Mouse (Mus musculus): ENCODE results near the gene Igsf8. TPM values are rescaled to one million over a fixed set of nuclear protein-coding genes. Genes with fewer than 3 reads are reported as not detected.
A peak's percentile ranks its signal among the peaks of the same experiment; 100 is the strongest.

Igsf8 gene
- polyA plus RNA-seq, 1 experiment from 2014 or later: 169 TPM

DNA sequence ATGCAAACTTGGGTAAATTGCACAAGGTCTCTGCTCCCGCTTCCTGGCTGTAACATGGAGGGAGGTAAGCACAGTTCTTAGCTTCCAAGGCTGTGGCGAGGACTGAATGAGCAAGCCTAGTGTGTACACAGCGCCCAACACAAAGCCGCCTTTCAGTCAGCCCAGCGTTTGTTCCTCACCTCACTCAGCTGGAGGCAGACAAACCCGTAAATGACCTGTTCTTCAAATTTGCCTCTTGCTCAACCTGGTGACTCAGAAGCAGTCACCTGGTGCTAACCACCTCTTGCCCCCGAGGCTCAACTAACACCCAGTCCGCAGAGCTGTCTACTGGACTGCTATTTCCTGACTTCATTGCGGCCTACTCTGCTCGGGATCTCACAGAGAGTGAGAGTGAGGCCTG, 46.5 kb downstream of the Igsf8 start:
- peak overlapping the region; percentile 30; the same call in 1 of the 2 replicates for H3K9ac ChIP-seq

DNA sequence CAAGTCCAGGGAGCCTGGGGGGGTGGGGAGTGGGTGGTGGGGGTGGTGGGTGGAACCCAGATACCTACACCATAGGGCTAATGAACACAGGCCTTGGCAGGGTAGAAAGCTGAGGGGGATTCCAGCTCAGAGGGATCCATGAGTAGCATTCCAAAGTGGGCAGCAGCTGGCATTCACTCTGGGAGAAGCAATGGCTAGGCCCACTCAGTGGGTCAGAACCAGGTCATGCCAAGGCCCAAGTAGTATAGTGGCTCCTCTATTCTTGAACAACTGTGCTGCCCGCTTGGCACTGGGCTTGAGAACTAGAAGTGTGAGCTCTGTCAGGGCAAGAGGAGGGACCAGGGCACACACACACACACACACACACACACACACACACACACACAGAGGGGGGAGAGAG, 47.0 kb downstream of the Igsf8 start:
- H3K36me3 ChIP-seq (ENCODE audit: poor library complexity, severe bottlenecking): no peaks in the 10 kb centered on the region
- H3K9ac ChIP-seq: no peak overlapping the region
- peak overlapping the region; percentile 61 for H3K27ac ChIP-seq
- H3K4me2 ChIP-seq: no peak overlapping the region
- no peak for ATAC-seq
- no peaks in the 10 kb centered on the region for H3K9me3 ChIP-seq (replicated peaks)
- H3K27me3 ChIP-seq: no peaks in the 10 kb centered on the region
- peaks cover 54% of the 10 kb centered on the region for H3K4me1 ChIP-seq
- no peak overlapping the region for H3K4me3 ChIP-seq
- 86% methylated on average over 1 of the region's 1 CpGs for WGBS

More for the DNA sequence above, 46.5 kb downstream of the Igsf8 start:
- 43% methylated on average over 10 of the region's 10 CpGs for WGBS
- peak overlapping the region; percentile 61 for H3K27ac ChIP-seq
- no peak for ATAC-seq
- H3K9me3 ChIP-seq (replicated peaks): no peaks in the 10 kb centered on the region
- H3K4me1 ChIP-seq: peaks cover 52% of the 10 kb centered on the region
- H3K36me3 ChIP-seq (ENCODE audit: poor library complexity, severe bottlenecking): no peaks in the 10 kb centered on the region
- H3K27me3 ChIP-seq: no peaks in the 10 kb centered on the region
- no peak overlapping the region for H3K4me2 ChIP-seq
- no peak overlapping the region for H3K4me3 ChIP-seq

DNA sequence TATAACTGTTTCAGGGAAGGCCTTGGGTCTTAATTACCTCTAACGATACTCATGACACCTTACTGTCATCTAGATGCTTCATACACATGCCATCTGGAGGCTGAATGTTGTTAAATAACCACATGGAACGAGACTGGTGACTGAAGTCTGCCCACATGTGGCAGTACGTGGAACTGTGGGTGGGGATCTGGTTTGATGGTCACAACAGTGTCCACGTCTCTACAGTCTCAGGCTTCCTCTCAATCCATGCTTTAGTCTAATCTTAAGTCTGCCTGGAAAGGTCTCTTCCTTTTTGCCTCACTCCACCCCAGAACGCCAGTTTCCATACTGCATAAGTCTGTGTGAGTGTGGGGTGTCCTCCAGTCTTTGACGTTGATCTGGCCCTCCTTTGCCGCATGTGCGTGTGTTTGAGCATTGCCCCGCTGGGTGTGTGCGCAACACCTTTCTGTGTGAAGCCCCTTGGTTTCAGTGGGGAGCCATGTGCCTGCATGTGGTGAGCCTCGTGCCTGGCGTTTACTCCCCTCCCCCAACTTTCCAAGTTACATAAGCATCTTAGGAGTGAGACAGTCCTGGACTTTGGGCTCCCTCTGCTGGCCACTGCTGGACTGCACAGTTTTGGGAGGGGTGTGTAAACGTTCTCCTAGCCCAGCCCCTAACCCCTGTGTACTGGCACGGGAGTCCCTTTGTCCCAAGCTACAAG, 48.4 kb downstream of the Igsf8 start:
- Histone ChIP-seq H3K4me1 (peaks cover 68% of the 10 kb centered on the region), H3K9ac (peak overlapping the region; percentile 53), H3K4me3 (peak overlapping the region; percentile 25), H3K4me2 (peak overlapping the region; percentile 58), H3K27ac (peak overlapping the region; percentile 82), H3K9me3 (replicated peaks) (no peaks in the 10 kb centered on the region), H3K27me3 (no peaks in the 10 kb centered on the region), H3K36me3 (ENCODE audit: poor library complexity, severe bottlenecking) (no peaks in the 10 kb centered on the region)
- WGBS: 2% methylated on average over 14 of the region's 14 CpGs
- peak; percentile 73 for ATAC-seq

DNA sequence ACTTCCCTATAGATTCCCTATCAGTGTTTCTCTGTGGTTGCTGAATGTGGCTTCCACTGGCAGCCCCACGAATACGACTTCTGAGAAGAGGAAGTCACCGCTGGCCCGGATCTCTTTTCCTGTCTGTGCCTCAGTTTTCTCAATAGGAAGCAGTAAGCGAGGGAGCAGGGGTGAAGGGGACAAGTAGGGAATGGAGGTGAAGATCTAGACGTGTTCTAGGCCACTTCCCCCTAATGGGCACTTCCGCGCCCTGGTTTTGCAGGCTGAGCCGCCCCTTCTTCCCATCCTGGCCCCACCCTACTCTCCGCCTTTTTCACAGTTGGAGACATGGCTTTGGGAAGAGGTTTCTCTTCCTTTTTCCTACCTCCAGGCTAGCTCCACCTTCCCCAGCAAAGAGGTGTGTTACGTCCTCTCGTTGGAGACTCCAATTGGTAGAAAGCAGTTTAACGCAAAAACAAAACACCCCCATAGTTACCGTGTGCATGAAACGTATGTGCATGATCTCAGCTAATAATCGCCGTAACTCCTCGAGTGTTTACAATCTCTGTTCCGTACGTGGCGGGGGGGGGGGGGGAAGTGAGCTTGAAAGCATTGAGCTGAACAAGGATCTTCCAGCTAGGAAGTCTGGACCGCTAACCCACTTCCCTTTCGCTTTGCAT, 49.9 kb downstream of the Igsf8 start:
- H3K9me3 ChIP-seq (replicated peaks): no peaks in the 10 kb centered on the region
- peak overlapping the region; percentile 83 for H3K4me2 ChIP-seq
- H3K9ac ChIP-seq: peak overlapping the region; percentile 87
- H3K27ac ChIP-seq: peak overlapping the region; percentile 94
- 11% methylated on average over 23 of the region's 23 CpGs for WGBS
- H3K27me3 ChIP-seq: no peaks in the 10 kb centered on the region
- H3K4me3 ChIP-seq: peak overlapping the region; percentile 68
- H3K4me1 ChIP-seq: peaks cover 84% of the 10 kb centered on the region
- no peak; the same call in 1 of the 2 replicates for ATAC-seq
- H3K36me3 ChIP-seq (ENCODE audit: poor library complexity, severe bottlenecking): peaks cover 8% of the 10 kb centered on the region

DNA sequence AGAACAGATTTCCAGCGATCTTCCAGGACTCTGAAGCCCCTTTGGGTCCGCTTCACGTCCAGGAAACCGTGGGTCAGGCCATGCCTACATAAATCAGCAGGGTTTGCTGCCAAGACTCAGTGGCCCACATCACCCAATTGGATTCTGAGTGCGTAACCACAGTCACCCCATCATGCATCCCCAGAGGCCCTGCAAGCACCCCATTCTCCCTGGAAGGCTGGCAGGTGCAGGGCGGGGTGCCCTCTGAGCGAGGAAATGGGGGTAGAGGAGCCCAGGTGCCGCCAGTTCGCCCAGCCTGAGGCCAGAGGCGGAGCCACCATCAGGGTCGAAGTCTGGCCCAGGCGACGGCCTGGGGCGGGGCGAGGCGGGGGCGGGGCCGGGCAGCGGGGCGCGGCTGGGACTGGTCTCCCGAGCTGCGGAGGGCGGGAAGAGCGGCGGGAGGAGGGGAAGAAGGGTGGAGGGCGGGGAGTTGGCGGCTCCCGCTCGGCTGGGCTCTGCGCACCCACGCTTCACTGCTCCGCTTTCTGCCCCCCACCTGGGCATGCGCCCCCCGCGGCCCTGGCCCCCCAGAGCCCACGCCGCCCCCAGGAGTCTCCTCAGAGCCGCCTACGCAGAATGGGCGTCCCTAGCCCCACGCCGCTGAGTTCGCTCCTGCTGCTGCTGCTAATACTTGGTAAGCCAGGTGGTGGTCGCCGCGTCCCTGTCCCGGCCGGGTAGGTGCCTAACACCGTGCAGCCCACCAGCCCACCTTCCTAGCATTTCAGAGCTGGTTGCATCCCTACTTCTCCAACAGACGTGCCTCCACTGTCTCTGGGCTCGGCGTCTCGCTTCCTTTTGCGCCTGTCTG, 50.7 kb downstream of the Igsf8 start:
- peak overlapping the region; percentile 87 for H3K9ac ChIP-seq
- under 1% methylated on average over 32 of the region's 55 CpGs for WGBS
- peak overlapping the region; percentile 68 for H3K4me3 ChIP-seq
- ATAC-seq: peak; percentile 65
- H3K27me3 ChIP-seq: no peaks in the 10 kb centered on the region
- H3K4me2 ChIP-seq: peak overlapping the region; percentile 83
- peak overlapping the region; percentile 94 for H3K27ac ChIP-seq
- H3K9me3 ChIP-seq (replicated peaks): no peaks in the 10 kb centered on the region
- H3K36me3 ChIP-seq (ENCODE audit: poor library complexity, severe bottlenecking): peaks cover 15% of the 10 kb centered on the region
- H3K4me1 ChIP-seq: peaks cover 88% of the 10 kb centered on the region

DNA sequence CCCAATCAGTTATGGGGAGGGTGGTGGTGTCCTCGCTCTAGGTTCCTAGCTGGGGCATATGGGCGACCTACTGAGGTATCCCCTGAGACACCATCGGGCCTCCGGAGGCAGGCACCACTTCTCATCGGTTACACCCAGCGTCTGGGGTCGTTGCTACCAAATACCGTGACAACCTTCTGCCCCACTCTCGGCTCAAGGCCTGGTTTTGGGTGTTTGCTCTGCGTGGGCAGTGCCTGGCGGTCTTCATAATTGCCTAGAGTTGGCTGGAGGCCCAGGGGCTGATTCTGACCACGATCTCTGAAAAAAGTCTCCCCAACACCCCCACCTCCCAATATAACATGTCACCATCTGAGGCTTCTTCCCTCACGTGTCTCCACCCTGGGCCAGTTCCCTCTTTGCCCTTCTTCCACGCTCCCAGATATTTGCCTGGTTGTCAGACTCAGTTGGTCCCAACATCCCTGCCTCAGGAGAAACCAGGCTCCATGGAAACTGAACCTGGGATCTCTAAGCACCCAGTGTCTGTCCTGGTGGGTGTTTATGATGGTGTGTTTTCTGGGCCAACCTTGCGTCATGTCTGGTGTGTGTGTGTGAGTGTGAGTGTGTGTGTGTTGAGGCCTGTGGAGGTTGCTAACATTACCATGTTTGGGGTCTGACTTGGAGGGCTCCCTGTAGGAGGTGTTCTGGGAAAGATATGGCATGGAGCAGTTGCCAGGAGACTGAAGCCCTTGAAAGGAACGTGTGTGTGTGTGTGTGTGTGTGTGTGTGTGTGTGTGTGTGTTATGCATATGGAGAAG, 51.5 kb downstream of the Igsf8 start:
- Histone ChIP-seq H3K27me3 (no peaks in the 10 kb centered on the region), H3K4me3 (peak overlapping the region; percentile 68), H3K4me2 (peak overlapping the region; percentile 83), H3K27ac (peak overlapping the region; percentile 94), H3K4me1 (peaks cover 91% of the 10 kb centered on the region), H3K9me3 (replicated peaks) (no peaks in the 10 kb centered on the region), H3K36me3 (ENCODE audit: poor library complexity, severe bottlenecking) (peaks cover 23% of the 10 kb centered on the region), H3K9ac (peak overlapping the region; percentile 87)
- no peak for ATAC-seq
- WGBS: 7% methylated on average over 16 of the region's 16 CpGs

DNA sequence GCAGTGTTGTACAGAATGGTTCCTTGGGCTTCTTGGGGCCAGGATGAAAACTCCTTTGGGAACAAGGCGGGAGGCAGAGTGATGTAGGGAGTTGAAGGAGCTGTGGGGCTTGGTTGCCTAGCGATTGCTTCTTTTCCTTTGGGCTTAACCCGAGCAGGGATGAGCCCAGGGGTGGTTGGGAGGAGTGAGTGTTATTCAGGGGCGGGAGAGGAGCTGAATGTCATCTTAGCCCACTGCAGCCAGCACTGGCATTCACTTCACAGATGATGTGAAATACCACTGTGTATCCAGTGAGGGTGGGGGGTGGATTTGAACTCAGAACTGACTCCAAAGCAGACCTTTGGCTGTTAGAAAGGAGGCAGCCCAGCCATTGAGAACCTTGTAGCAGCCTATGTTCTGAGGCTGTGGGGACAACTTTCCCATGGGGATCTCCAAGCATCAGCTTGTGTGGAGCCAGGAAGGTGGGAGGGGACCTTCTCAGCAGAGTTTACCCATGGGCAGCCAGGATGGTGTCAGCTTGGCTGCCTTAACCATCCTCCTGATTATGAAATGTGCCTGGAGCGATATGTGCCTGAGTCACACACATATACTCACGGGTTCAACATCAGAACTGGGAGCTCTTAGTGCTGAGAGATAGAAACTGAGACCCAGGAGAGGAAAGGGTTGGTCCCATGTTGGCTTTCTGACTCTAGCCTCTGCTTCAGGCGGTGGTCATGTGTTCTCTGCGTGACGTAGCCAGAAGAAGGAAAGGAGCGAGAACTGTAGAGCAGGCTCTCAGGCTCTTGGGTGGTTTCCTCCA, 52.4 kb downstream of the Igsf8 start:
- Histone ChIP-seq H3K4me2 (peak overlapping the region; percentile 83), H3K9me3 (replicated peaks) (no peaks in the 10 kb centered on the region), H3K4me1 (peaks cover 93% of the 10 kb centered on the region), H3K4me3 (peak overlapping the region; percentile 68), H3K27ac (peak overlapping the region; percentile 94), H3K36me3 (ENCODE audit: poor library complexity, severe bottlenecking) (peaks cover 32% of the 10 kb centered on the region), H3K9ac (peak overlapping the region; percentile 87), H3K27me3 (no peaks in the 10 kb centered on the region)
- ATAC-seq: no peak
- 57% methylated on average over 10 of the region's 10 CpGs for WGBS

DNA sequence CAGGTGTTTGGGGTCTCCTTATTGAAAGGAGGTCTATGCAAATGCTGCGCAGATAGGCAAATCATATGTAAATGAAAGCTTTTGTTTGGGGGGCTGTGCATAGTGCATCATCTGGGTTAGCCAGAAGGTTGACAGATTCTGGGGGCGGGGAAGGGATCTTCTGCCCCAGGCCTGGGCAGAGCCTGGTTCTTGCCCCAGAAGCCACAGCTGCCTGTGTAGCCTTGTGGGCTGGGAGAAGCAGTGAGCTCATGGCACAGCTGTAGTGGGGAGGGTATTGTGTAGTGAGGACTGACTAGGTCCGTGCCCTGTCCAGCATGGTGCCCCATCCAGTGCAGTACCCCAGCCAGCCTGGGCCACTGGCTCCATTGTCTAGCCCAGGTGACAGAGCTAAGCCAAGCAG, 53.5 kb downstream of the Igsf8 start:
- Histone ChIP-seq H3K4me1 (peaks cover 94% of the 10 kb centered on the region), H3K36me3 (ENCODE audit: poor library complexity, severe bottlenecking) (peaks cover 42% of the 10 kb centered on the region), H3K9me3 (replicated peaks) (no peaks in the 10 kb centered on the region), H3K27me3 (no peaks in the 10 kb centered on the region), H3K4me3 (peak overlapping the region; percentile 68), H3K27ac (peak overlapping the region; percentile 94), H3K4me2 (peak overlapping the region; percentile 83), H3K9ac (peak overlapping the region; percentile 54)
- peak; percentile 45 for ATAC-seq
- 25% methylated on average over 3 of the region's 3 CpGs for WGBS

DNA sequence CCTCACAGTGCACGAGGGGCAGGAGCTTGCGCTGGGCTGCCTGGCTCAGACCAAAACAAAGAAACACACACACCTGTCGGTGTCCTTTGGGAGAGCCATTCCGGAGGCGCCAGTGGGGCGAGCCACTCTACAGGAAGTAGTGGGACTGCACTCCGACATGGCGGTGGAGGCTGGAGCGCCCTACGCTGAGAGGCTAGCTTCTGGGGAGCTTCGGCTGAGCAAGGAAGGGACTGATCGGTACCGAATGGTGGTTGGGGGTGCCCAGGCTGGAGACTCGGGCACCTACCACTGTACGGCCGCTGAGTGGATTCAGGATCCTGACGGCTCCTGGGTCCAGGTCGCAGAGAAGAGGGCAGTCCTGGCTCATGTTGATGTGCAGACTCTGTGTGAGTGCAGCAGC, 56.0 kb downstream of the Igsf8 start:
- Histone ChIP-seq H3K4me3 (no peak overlapping the region), H3K27ac (peak overlapping the region; percentile 89), H3K9me3 (replicated peaks) (no peaks in the 10 kb centered on the region), H3K27me3 (no peaks in the 10 kb centered on the region), H3K4me1 (peaks cover 94% of the 10 kb centered on the region), H3K9ac (0 out of 2 replicates have a peak overlapping the region, but pooled peaks have one; percentile 37), H3K36me3 (ENCODE audit: poor library complexity, severe bottlenecking) (peaks cover 67% of the 10 kb centered on the region), H3K4me2 (peak overlapping the region; percentile 18; the same call in 1 of the 2 replicates)
- 64% methylated on average over 18 of the region's 18 CpGs for WGBS
- ATAC-seq: no peak

DNA sequence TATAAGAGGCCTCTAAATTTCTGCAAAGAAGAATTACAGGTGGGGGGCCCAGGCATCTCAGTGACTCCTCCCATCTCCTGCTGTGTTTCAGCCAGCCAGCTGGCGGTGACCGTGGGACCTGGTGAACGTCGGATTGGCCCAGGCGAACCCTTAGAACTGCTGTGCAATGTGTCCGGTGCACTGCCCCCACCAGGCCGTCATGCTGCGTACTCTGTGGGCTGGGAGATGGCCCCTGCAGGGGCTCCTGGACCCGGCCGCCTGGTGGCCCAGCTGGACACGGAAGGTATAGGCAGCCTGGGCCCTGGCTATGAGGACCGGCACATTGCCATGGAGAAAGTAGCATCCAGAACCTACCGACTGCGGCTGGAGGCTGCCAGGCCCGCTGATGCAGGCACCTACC, 56.5 kb downstream of the Igsf8 start:
- peaks cover 95% of the 10 kb centered on the region for H3K4me1 ChIP-seq
- peak overlapping the region; percentile 37; the same call in 1 of the 2 replicates for H3K9ac ChIP-seq
- H3K27ac ChIP-seq: peak overlapping the region; percentile 89
- WGBS: 59% methylated on average over 15 of the region's 15 CpGs
- H3K36me3 ChIP-seq (ENCODE audit: poor library complexity, severe bottlenecking): peaks cover 68% of the 10 kb centered on the region
- H3K4me2 ChIP-seq: peak overlapping the region; percentile 18
- no peak for ATAC-seq
- H3K9me3 ChIP-seq (replicated peaks): no peaks in the 10 kb centered on the region
- H3K27me3 ChIP-seq: no peaks in the 10 kb centered on the region
- no peak overlapping the region for H3K4me3 ChIP-seq

Data from forebrain, embryonic 13.5 days (tissue).